Mouse (Mus musculus) thymus, postnatal 25 days (tissue): ENCODE data around the gene Aff4.
A peak's percentile ranks its signal among the peaks of the same experiment; 100 is the strongest.

Source experiments
- DNase-seq: peaks from one replicate; pipeline ENCODE4 v3.0.0; 2022

Aff4 gene

DNA sequence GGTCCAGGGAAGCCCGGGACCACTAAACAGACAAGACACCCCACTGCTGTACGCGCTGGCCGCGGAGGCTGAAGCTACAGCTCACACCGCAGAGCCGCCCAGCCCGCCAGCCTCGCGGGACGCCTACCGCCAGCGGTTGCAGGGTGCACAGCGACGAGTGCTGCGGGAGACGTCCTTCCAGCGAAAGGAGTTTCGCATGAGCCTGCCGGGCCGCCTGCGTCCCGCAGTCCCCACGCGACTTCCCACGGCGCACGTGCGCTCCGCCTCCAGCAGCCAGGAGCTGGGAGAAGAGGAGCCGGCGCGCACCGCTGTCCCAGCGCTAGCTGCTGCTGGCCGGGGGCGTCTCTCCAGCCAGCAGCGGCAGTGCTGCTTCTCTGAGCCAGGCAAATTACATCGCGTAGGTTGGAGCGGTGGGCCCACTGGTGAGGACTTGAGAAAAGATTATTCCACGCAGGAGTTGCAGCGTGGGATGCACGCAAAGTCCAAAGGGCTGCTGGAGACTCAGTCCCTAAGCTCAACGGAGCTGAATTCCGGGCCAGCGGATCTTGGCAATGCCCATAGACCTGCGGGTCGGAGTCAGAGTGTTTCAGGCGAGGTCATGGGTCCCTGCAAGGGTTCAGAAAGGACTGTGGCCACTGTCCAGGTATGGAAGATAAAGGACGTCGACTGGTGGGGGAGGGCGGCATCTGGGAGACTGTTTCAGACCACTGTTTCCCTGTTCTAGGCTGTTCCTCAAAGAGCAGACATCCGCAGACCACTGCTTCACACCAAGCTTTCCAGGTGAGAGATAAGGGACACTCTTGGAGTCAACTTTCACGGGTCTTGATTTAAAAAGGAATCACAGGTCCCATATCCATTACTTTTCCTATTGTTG lies 113.2 kb downstream of the Aff4 start:
- no peak for DNase-seq

DNA sequence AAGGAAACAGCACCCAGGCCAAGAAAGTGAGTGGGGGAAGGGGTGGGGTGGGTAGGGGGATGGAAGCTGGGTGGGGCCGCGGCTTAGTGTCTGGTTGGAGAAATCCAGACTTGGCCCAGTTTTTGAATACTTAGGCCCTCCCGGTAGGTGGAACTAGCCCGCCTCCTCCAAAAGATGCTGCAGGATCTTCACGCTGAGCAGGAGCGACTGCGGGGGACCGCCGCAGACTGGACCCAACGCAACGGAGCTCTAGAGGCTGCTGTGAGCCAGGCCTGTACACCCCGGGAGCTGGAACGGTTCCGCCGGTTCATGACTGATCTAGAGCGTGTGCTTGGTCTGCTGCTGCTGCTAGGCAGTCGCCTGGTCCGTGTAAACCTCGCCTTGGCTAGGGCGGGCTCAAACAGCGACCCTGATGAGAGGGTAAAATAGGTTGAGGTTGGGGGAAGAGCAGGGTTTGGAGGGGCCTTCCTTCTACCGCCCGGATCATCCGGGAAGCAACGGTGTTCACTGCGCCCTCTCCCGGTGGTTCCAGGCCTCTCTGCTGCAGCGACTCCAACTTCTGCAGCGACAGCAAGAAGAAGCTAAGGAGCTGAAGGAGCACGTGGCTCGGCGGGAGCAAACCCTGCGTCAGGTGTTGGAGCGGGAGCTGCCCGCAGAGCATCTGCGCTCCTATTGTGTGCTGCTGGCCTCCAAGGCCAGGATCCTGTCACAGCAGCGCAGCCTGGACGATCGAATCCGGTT lies 115.8 kb downstream of the Aff4 start:
- peak; percentile 49 for DNase-seq

DNA sequence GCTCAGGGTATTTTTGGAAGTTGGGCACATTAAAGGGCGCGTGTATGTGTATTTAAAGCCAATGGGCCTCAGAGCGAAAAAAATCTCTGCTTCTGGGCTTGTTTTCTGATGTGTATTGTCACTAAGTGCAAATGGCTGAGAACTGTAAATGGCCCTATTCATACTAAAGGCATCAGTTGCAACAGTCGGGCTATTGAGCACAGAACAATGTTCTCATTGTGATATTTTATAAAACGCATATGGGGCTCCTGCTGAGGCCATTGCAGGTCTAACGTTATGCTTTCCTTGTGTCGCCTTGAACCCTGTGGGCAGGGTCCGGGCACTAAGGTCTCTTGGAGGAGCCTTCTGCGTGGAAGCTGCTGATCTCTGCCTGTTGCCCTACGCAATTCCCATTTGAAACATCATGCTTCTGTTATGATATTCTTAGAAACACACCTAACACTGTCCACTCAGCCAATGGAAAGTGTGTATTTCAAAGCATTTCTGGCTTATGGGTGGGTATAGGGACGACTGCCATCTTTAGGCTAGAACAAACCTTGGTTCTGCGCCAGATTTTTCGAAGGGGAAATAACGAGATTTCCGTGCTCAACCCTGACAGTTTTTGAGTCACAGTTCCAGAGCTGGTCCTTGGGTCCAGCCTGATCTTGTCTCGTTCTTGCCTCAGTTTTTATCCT lies 118.8 kb downstream of the Aff4 start:
- no peak for DNase-seq

DNA sequence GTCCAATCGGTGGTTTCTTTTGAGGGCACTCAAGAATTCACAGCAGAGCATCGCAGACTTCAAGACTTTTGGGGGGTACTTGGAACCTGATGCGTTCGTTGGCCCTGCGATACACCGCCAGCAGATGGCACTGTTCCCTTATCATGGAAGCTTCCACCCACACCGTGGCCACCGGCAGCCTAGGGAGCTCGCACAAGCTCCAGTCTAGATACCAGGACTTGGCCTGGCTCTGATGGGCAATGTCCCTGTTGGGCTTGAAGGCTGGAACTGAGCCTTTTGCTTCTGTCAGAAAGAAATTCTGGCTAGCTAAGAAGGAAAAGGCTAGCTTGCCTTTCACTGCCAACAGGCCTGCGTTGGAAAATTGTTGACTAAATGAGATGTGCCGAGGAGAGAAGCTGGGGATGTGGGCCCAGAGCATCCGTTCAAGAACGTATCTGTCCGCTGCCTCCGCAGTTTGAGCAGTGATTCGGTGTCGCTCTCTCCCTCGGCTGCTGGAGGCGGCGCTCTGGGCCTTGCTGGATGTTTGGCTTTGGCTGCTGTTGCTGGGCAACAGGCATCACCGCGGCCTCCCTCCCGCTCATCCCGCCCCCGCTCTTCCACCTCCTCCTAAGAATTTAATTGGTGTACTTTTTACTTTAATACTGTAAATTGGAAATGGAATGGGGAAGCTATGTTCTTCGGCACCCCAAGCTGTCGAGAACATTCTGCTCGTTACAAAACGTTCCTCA lies 119.5 kb downstream of the Aff4 start, which contains the start of gene Gm9837:
Gm9837 (minus strand) TSS at position 512 of the 728 bp plus-strand sequence.
- DNase-seq, result peak; percentile 83
